Mouse (Mus musculus): ENCODE measurements around the gene Slc37a2. TPM values are rescaled to one million over a fixed set of nuclear protein-coding genes. Genes with fewer than 3 reads are reported as not detected.

The Slc37a2 gene
- polyA plus RNA-seq, 1 experiment = 17.9 TPM

DNA sequence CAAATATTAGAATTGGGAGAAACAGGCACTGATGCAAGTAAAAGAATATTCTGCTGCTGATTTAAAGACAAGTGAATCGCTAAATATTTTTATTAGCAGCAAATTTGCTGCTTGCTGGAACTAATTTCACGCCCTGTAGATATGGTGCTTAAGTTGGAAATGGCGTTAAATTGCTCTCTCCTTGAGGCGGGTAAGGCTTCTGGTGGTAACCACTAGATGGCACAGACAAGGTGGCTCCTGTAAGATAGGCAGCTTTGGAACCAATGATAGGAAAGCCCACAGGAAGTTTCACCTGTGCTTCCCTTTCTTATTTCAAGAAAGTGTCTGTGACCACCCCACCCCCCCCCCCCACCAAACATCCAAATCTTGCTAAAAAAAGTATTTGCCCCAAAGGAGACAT lies 58.5 kb downstream of the Slc37a2 start:
- no peak overlapping the region for H3K4me3 ChIP-seq (ENCODE audit: extremely low read depth, insufficient read depth, insufficient read length)
- no peaks in the 10 kb centered on the region for H3K36me3 ChIP-seq (ENCODE audit: control insufficient read depth, insufficient read depth, low read length)
- H3K27me3 ChIP-seq (ENCODE audit: control insufficient read depth, insufficient read depth, low read length) = no peaks in the 10 kb centered on the region
- no peak overlapping the region for H3K27ac ChIP-seq (ENCODE audit: insufficient read depth, low read length)
- WGBS = 87% methylated on average over 4 of the region's 4 CpGs
- no peak for DNase-seq (ENCODE audit: low read depth in 1 of 2, low spot score in 2 of 2)
- no peaks in the 10 kb centered on the region for H3K4me1 ChIP-seq (ENCODE audit: control insufficient read depth, insufficient read depth, insufficient read length)
- no peak for TF ChIP-seq POLR2A (IDR thresholded peaks at IDR 0.05; ENCODE audit: low read depth, low read length)
- TF ChIP-seq CTCF (IDR thresholded peaks at IDR 0.05; ENCODE audit: extremely low read depth, insufficient read depth, insufficient read length, insufficient replicate concordance) = no peak

DNA sequence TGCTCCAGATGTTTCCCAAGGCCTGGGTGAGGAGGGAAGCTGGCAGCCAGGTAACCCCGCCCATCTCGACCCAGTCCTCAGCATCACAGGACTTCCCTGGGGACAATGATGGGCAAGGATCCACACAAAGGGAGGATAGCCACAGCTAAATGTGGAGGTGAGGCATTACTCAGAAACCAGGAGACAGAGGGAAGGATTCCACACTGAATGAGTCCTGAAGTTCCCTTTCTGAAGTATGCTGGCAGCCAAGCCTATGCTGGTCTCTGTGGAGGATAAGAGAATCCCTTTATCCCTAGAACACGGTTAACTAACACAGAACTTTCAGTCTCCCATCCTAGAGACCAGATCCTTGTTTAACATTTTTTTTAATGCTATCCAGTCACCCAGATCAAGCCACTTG lies 67.5 kb downstream of the Slc37a2 start:
- TF ChIP-seq CTCF (IDR thresholded peaks at IDR 0.05; ENCODE audit: extremely low read depth, insufficient read depth, insufficient read length, insufficient replicate concordance) (no peak), POLR2A (IDR thresholded peaks at IDR 0.05; ENCODE audit: low read depth, low read length) (no peak)
- Histone ChIP-seq H3K4me1 (ENCODE audit: control insufficient read depth, insufficient read depth, insufficient read length) (no peaks in the 10 kb centered on the region), H3K36me3 (ENCODE audit: control insufficient read depth, insufficient read depth, low read length) (no peaks in the 10 kb centered on the region), H3K4me3 (ENCODE audit: extremely low read depth, insufficient read depth, insufficient read length) (no peak overlapping the region), H3K27me3 (ENCODE audit: control insufficient read depth, insufficient read depth, low read length) (no peaks in the 10 kb centered on the region), H3K27ac (ENCODE audit: insufficient read depth, low read length) (no peak overlapping the region)
- 88% methylated on average over 3 of the region's 3 CpGs for WGBS
- DNase-seq (ENCODE audit: low read depth in 1 of 2, low spot score in 2 of 2) = no peak

DNA sequence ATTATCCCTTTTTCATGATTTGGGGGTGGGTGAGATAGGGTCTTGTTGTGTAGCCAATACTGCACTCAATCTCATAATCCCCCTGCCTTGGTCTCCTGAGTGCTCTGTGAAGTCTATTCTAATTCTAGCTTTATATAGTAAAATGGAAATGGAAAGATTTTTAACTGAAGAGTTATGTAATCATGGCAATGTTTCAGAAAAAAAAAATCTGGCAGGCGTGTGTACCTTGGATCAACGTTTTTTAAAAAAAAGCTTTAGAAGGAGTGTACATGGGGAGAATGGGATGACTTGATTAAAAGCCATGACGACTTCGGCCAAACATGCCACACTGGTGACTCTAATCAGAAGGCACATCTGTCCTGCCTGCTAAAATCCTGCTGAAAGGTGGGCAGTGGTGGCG lies 68.1 kb downstream of the Slc37a2 start:
- TF ChIP-seq POLR2A (IDR thresholded peaks at IDR 0.05; ENCODE audit: low read depth, low read length) = no peak
- no peak for TF ChIP-seq CTCF (IDR thresholded peaks at IDR 0.05; ENCODE audit: extremely low read depth, insufficient read depth, insufficient read length, insufficient replicate concordance)
- Histone ChIP-seq H3K27me3 (ENCODE audit: control insufficient read depth, insufficient read depth, low read length) (no peaks in the 10 kb centered on the region), H3K36me3 (ENCODE audit: control insufficient read depth, insufficient read depth, low read length) (no peaks in the 10 kb centered on the region), H3K4me1 (ENCODE audit: control insufficient read depth, insufficient read depth, insufficient read length) (no peaks in the 10 kb centered on the region), H3K4me3 (ENCODE audit: extremely low read depth, insufficient read depth, insufficient read length) (no peak overlapping the region), H3K27ac (ENCODE audit: insufficient read depth, low read length) (no peak overlapping the region)
- no peak for DNase-seq (ENCODE audit: low read depth in 1 of 2, low spot score in 2 of 2)
- WGBS = 87% methylated on average over 5 of the region's 5 CpGs

DNA sequence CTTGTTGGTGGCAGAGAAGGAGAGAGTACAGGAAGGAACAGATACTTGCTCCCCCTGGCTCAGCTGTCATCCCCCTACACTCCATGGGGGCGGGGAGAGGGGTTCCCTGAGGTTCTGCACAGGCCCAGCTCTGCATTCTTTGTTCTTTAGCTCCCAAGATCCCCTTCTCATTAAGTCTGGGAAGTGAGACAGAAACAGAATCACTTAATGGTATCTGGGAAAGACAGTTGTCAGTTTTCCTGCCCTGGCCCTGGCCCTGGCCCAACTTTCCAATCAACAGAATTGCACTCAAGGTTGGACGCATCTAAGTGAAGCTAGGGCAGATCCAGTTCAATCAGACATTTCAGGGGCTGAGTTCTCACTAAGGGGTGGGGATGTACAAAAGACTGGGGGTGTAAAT lies 72.4 kb downstream of the Slc37a2 start:
- H3K27ac ChIP-seq (ENCODE audit: insufficient read depth, low read length) = no peak overlapping the region
- WGBS = 77% methylated on average over 2 of the region's 2 CpGs
- H3K36me3 ChIP-seq (ENCODE audit: control insufficient read depth, insufficient read depth, low read length) = no peaks in the 10 kb centered on the region
- no peaks in the 10 kb centered on the region for H3K27me3 ChIP-seq (ENCODE audit: control insufficient read depth, insufficient read depth, low read length)
- H3K4me3 ChIP-seq (ENCODE audit: extremely low read depth, insufficient read depth, insufficient read length) = no peak overlapping the region
- no peak for DNase-seq (ENCODE audit: low read depth in 1 of 2, low spot score in 2 of 2)
- TF ChIP-seq POLR2A (IDR thresholded peaks at IDR 0.05; ENCODE audit: low read depth, low read length) (no peak), CTCF (IDR thresholded peaks at IDR 0.05; ENCODE audit: extremely low read depth, insufficient read depth, insufficient read length, insufficient replicate concordance) (no peak)
- H3K4me1 ChIP-seq (ENCODE audit: control insufficient read depth, insufficient read depth, insufficient read length) = no peaks in the 10 kb centered on the region

DNA sequence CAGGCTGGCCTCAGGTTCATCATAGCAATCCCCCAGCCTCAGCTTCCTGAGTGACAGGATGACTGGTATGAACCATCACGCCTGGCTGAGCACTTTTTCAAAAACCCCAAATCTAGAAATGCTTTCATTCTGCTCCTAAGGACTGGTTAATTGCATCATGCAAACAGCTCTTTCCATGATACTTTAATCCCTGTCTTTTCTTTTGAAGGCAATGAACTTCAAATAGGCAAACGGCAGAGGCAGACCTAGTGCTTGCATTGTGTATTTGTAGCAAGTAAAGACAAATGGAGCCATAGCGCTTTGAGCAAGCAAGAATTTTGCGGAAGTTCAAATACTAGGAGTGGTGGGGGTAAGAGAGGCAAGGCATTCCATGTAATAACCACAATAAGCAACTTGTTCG lies 73.9 kb downstream of the Slc37a2 start:
- Histone ChIP-seq H3K36me3 (ENCODE audit: control insufficient read depth, insufficient read depth, low read length) (no peaks in the 10 kb centered on the region), H3K4me1 (ENCODE audit: control insufficient read depth, insufficient read depth, insufficient read length) (no peaks in the 10 kb centered on the region), H3K27ac (ENCODE audit: insufficient read depth, low read length) (no peak overlapping the region), H3K27me3 (ENCODE audit: control insufficient read depth, insufficient read depth, low read length) (no peaks in the 10 kb centered on the region), H3K4me3 (ENCODE audit: extremely low read depth, insufficient read depth, insufficient read length) (no peak overlapping the region)
- TF ChIP-seq POLR2A (IDR thresholded peaks at IDR 0.05; ENCODE audit: low read depth, low read length) = no peak
- TF ChIP-seq CTCF (IDR thresholded peaks at IDR 0.05; ENCODE audit: extremely low read depth, insufficient read depth, insufficient read length, insufficient replicate concordance) = no peak
- no peak for DNase-seq (ENCODE audit: low read depth in 1 of 2, low spot score in 2 of 2)
- 63% methylated on average over 5 of the region's 5 CpGs for WGBS

DNA sequence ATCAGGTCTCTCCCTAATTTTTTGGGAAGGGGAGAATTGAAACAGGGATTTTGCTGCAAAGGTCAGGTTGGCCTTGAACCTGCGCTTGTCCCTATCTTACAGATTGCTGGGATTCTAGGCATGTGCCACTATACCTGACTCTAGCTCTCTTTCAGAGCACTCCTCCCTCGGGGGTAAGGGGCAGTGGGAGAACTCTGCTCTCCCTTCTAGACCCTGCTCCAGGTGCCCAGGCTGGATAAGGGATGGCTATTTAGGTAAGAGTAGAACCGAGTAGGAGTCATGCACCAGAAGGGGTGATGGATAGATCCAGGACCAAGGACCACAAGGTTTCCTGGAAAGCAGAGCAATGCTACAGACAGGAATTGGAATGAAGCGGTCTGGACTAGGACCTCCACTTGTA lies 75.9 kb downstream of the Slc37a2 start:
- H3K27me3 ChIP-seq (ENCODE audit: control insufficient read depth, insufficient read depth, low read length) = no peaks in the 10 kb centered on the region
- no peaks in the 10 kb centered on the region for H3K36me3 ChIP-seq (ENCODE audit: control insufficient read depth, insufficient read depth, low read length)
- WGBS = 87% methylated on average over 4 of the region's 4 CpGs
- TF ChIP-seq CTCF (IDR thresholded peaks at IDR 0.05; ENCODE audit: extremely low read depth, insufficient read depth, insufficient read length, insufficient replicate concordance) (no peak), POLR2A (IDR thresholded peaks at IDR 0.05; ENCODE audit: low read depth, low read length) (no peak)
- no peak overlapping the region for H3K27ac ChIP-seq (ENCODE audit: insufficient read depth, low read length)
- H3K4me3 ChIP-seq (ENCODE audit: extremely low read depth, insufficient read depth, insufficient read length) = no peak overlapping the region
- H3K4me1 ChIP-seq (ENCODE audit: control insufficient read depth, insufficient read depth, insufficient read length) = no peaks in the 10 kb centered on the region
- DNase-seq (ENCODE audit: low read depth in 1 of 2, low spot score in 2 of 2) = no peak

DNA sequence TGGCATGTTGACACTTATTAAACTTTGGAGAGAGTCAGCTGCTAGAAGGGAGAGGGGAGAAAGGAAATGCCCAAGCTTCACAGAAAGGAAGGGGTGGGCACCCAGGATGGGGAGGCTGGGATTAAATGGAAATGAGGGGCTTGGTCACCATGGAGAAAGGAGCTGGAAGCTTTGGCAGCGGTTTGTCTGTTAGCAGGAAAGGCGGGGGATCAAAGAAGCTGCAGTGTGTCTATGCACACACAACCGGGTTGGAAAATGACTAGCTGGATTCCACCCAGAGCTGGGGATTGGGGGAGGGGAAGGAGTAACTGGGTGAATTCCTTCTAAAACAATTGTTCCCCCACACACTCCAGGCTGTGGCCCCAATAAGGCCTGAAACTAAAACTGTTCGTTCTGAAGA lies 76.6 kb downstream of the Slc37a2 start:
- Histone ChIP-seq H3K4me1 (ENCODE audit: control insufficient read depth, insufficient read depth, insufficient read length) (no peaks in the 10 kb centered on the region), H3K36me3 (ENCODE audit: control insufficient read depth, insufficient read depth, low read length) (no peaks in the 10 kb centered on the region), H3K27me3 (ENCODE audit: control insufficient read depth, insufficient read depth, low read length) (no peaks in the 10 kb centered on the region), H3K27ac (ENCODE audit: insufficient read depth, low read length) (no peak overlapping the region), H3K4me3 (ENCODE audit: extremely low read depth, insufficient read depth, insufficient read length) (no peak overlapping the region)
- TF ChIP-seq CTCF (IDR thresholded peaks at IDR 0.05; ENCODE audit: extremely low read depth, insufficient read depth, insufficient read length, insufficient replicate concordance) (no peak), POLR2A (IDR thresholded peaks at IDR 0.05; ENCODE audit: low read depth, low read length) (no peak)
- DNase-seq (ENCODE audit: low read depth in 1 of 2, low spot score in 2 of 2) = no peak
- 42% methylated on average over 4 of the region's 4 CpGs for WGBS

Other genes starting within 250 kb of the Slc37a2 start
- gene Pknox2, start 108.3 kb downstream of the Slc37a2 start, polyA plus RNA-seq (2012; rRNA removed) = 2.9 and 4.0 TPM in 2 replicates
- 0.65 and 0.95 TPM in 2 replicates for gene Tmem218, start 47.5 kb downstream of the Slc37a2 start, polyA plus RNA-seq (2012; rRNA removed)
- gene Ccdc15, start 92.7 kb upstream of the Slc37a2 start, polyA plus RNA-seq (2012; rRNA removed) = 1.4 and 3.2 TPM in 2 replicates
- gene Hepacam, start 111.6 kb upstream of the Slc37a2 start, polyA plus RNA-seq (2012; rRNA removed) = 0.04 TPM in 1 of 2 replicates, not detected in the other
- gene Robo4, start 146.2 kb upstream of the Slc37a2 start, polyA plus RNA-seq (2012; rRNA removed) = 11.2 and 11.4 TPM in 2 replicates
- 0.81 and 1.0 TPM in 2 replicates for gene Robo3, start 177.5 kb upstream of the Slc37a2 start, polyA plus RNA-seq (2012; rRNA removed)
- gene Msantd2, start 233.6 kb upstream of the Slc37a2 start, polyA plus RNA-seq (2012; rRNA removed) = 18.6 and 21.8 TPM in 2 replicates